ENCODE assay signal across 30 mouse cellular contexts in genomic region chr15:101494203-101494602, GRCm38 (mm10). TPM values are rescaled to one million over a fixed set of nuclear protein-coding genes. Genes with fewer than 3 reads are reported as not detected.
"Had no signal": no experiment of that assay in that cellular context is flagged by ENCODE, and none has a peak within 500 bp of the region (broad histone marks: within the 10 kb centered on the region; RNA-seq: fewer than 3 reads in every experiment).

No protein-coding gene starts in this region.

- ATAC-seq: intestine, postnatal 0 days; liver, postnatal 0 days; lung, postnatal 0 days had no signal

- DNase-seq: kidney, adult 2 months; kidney, postnatal 10 days; kidney, postnatal 36 days; layer of hippocampus, postnatal 36 days; left cerebral cortex, postnatal 4 days; liver, postnatal 0 days; lung, embryonic 14.5 days; midbrain, embryonic 14.5 days; right cerebral cortex, adult 18-20 months; right cerebral cortex, postnatal 14 days; right cerebral cortex, postnatal 4 days; thymus, adult 2 months; thymus, postnatal 14 days had no signal

- H3K9ac ChIP-seq: kidney, embryonic 15.5 days; limb, embryonic 12.5 days; limb, embryonic 15.5 days; liver, embryonic 14.5 days; liver, postnatal 0 days; lung, embryonic 14.5 days; neural tube, embryonic 12.5 days; neural tube, embryonic 15.5 days had no signal

- H3K4me1 ChIP-seq: neural tube, embryonic 12.5 days; neural tube, embryonic 15.5 days had no signal

- H3K27me3 ChIP-seq: kidney, embryonic 15.5 days; limb, embryonic 15.5 days; neural tube, embryonic 12.5 days; neural tube, embryonic 15.5 days had no signal

- H3K36me3 ChIP-seq: kidney, embryonic 15.5 days; limb, embryonic 12.5 days; limb, embryonic 15.5 days; midbrain, embryonic 10.5 days; neural tube, embryonic 12.5 days; neural tube, embryonic 15.5 days had no signal

- H3K4me3 ChIP-seq: kidney, embryonic 15.5 days; limb, embryonic 12.5 days; limb, embryonic 15.5 days; midbrain, embryonic 10.5 days; neural tube, embryonic 12.5 days; neural tube, embryonic 15.5 days had no signal

- H3K27ac ChIP-seq: kidney, embryonic 15.5 days; limb, embryonic 12.5 days; limb, embryonic 15.5 days; liver, embryonic 14.5 days; macrophage; midbrain, embryonic 10.5 days; neural tube, embryonic 12.5 days; neural tube, embryonic 15.5 days had no signal

- H3K9me3 ChIP-seq: kidney, embryonic 15.5 days; limb, embryonic 12.5 days; limb, embryonic 15.5 days; midbrain, embryonic 10.5 days; neural tube, embryonic 12.5 days; neural tube, embryonic 15.5 days had no signal

- H3K4me2 ChIP-seq: kidney, embryonic 15.5 days; limb, embryonic 12.5 days; limb, embryonic 15.5 days; liver, embryonic 11.5 days; lung, embryonic 14.5 days; neural tube, embryonic 12.5 days; neural tube, embryonic 15.5 days had no signal

RNA-seq across cellular contexts. Expression of gene Krt83, which starts 2.9 kb away (rescaled TPM):
- total RNA-seq: layer of hippocampus, adult 8-10 months; layer of hippocampus, postnatal 10 days; layer of hippocampus, postnatal 36 days; left cerebral cortex, adult 8-10 months; left cerebral cortex, postnatal 14 days; left cerebral cortex, postnatal 4 days had no signal
- polyA plus RNA-seq: intestine, postnatal 0 days; kidney, embryonic 15.5 days; limb, embryonic 12.5 days; liver, embryonic 11.5 days; lung, postnatal 0 days; macrophage; midbrain, embryonic 14.5 days; neural tube, embryonic 12.5 days; neural tube, embryonic 15.5 days; stomach, embryonic 16.5 days had no signal

RNA-seq across cellular contexts. Expression of gene Krt86, which starts 20.9 kb away (rescaled TPM):
- total RNA-seq: layer of hippocampus, adult 8-10 months; layer of hippocampus, postnatal 36 days; left cerebral cortex, adult 8-10 months; left cerebral cortex, postnatal 14 days; left cerebral cortex, postnatal 4 days had no signal
- polyA plus RNA-seq: intestine, postnatal 0 days; kidney, adult 2 months; kidney, embryonic 15.5 days; limb, embryonic 12.5 days; liver, embryonic 11.5 days; liver, embryonic 14.5 days; liver, postnatal 0 days; lung, embryonic 14.5 days; lung, postnatal 0 days; macrophage; midbrain, embryonic 10.5 days; neural tube, embryonic 12.5 days; neural tube, embryonic 15.5 days; stomach, embryonic 16.5 days had no signal

RNA-seq across cellular contexts. Expression of gene Gm49425, which starts 22.9 kb away (rescaled TPM):
- total RNA-seq: layer of hippocampus, adult 8-10 months; layer of hippocampus, postnatal 10 days; layer of hippocampus, postnatal 36 days; left cerebral cortex, adult 8-10 months; left cerebral cortex, postnatal 14 days; left cerebral cortex, postnatal 4 days; megakaryocyte, adult 5-6 weeks had no signal
- polyA plus RNA-seq: intestine, postnatal 0 days; kidney, adult 2 months; kidney, embryonic 15.5 days; limb, embryonic 12.5 days; liver, embryonic 11.5 days; liver, embryonic 14.5 days; liver, postnatal 0 days; lung, embryonic 14.5 days; lung, postnatal 0 days; macrophage; midbrain, embryonic 10.5 days; midbrain, embryonic 14.5 days; neural tube, embryonic 12.5 days; stomach, embryonic 16.5 days had no signal

RNA-seq across cellular contexts. Expression of gene Krt81, which starts 30.7 kb away (rescaled TPM):
- total RNA-seq: layer of hippocampus, adult 8-10 months; layer of hippocampus, postnatal 10 days; layer of hippocampus, postnatal 36 days; left cerebral cortex, adult 8-10 months; left cerebral cortex, postnatal 14 days; left cerebral cortex, postnatal 4 days; megakaryocyte, adult 5-6 weeks had no signal
- polyA plus RNA-seq: intestine, postnatal 0 days; kidney, adult 2 months; kidney, embryonic 15.5 days; limb, embryonic 12.5 days; liver, embryonic 11.5 days; liver, embryonic 14.5 days; liver, postnatal 0 days; lung, embryonic 14.5 days; lung, postnatal 0 days; macrophage; midbrain, embryonic 10.5 days; midbrain, embryonic 14.5 days; neural tube, embryonic 12.5 days; neural tube, embryonic 15.5 days; stomach, embryonic 16.5 days had no signal

RNA-seq across cellular contexts. Expression of gene Krt84, which starts 38.4 kb away (rescaled TPM):
- total RNA-seq: layer of hippocampus, adult 8-10 months; layer of hippocampus, postnatal 10 days; layer of hippocampus, postnatal 36 days; left cerebral cortex, adult 8-10 months; left cerebral cortex, postnatal 14 days; left cerebral cortex, postnatal 4 days; megakaryocyte, adult 5-6 weeks had no signal
- polyA plus RNA-seq: kidney, adult 2 months; kidney, embryonic 15.5 days; limb, embryonic 12.5 days; liver, embryonic 11.5 days; liver, embryonic 14.5 days; liver, postnatal 0 days; lung, embryonic 14.5 days; lung, postnatal 0 days; macrophage; midbrain, embryonic 10.5 days; midbrain, embryonic 14.5 days; neural tube, embryonic 12.5 days; stomach, embryonic 16.5 days had no signal
